Mouse (Mus musculus) urinary bladder, adult 18-20 months (tissue): ENCODE data around the gene Adprhl2.

Experiments
- DNase-seq, 2 experiments: peaks; one replicate each; pipeline ENCODE4 v3.0.0; 2022; ENCODE audit warnings: low spot score in 2 of 2, mixed read lengths in 2 of 2

The Adprhl2 gene

GRCm38 (mm10) chr4:126269292-126269691 lies 52.2 kb downstream of the Adprhl2 start:
- no peak for DNase-seq
